Mouse (Mus musculus) MN1 (cell line): Measurements from ENCODE around the gene Ppm1h.

Experiments
- DNase-seq: peaks from one replicate; pipeline ENCODE4 v3.0.0-alpha.2; 2016; ENCODE audit warnings: low spot score

Ppm1h gene

DNA sequence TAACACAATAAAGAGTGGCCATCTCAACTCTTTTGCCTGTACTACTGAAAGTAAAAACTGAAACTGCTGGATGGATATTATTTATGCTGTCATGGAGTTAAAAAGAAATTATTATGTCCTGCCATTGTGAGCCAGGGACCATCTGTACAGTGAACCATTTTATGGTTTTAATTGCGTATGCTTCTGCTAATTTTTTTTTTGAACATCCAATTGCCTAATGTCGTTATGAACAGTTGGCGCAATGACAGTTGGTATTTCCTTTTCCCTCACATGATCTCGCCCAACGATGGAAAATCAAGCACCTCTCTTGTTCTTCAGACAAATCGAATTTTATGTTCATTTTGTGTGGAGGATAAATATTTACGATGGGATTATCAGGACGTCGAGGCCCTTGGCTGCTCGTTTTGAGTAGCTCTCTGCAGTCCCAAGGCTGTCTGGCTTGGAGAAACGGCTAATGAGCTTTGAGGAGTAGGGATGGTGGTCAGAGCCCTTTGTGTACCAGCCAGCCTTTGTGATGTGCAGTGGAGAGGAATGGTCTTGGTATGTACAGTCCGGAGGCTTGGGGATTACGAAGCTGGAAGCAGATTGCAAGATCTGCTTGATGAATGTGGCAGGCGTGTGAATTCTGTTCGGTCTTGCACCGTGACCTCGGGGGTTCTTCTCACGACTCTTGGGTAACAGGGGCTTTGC lies 183.3 kb downstream of the Ppm1h start:
- DNase-seq = no peak

DNA sequence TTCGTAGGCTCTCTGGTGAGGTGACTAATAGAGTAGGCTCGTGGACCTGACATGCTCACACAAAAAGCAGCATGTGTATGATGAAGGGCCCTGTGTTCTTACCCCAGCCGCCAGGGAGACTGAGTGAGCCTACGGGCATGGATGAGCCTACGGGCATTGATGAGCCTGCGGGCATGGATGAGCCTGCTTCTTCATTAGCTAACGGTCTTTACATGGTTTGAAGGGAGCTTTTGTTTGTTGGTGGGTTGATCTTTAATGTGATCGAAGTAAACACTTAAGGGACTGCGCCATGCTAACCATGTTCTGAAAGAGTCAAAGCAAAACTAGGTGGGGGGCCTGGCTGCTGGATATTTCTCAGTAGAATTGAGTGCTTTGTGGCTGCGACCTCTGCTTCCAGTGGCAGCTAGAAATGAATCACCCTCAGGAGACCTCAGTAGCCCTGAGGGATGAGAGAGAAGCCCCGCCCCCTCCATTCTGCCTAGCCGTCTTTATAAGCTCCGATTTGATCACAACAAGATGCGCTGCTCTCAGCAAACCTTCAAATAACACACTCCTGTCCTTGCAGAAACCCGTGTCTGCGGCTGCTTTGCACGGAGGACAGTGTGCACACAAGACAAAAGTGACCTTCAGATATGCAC lies 183.9 kb downstream of the Ppm1h start:
- DNase-seq = no peak

DNA sequence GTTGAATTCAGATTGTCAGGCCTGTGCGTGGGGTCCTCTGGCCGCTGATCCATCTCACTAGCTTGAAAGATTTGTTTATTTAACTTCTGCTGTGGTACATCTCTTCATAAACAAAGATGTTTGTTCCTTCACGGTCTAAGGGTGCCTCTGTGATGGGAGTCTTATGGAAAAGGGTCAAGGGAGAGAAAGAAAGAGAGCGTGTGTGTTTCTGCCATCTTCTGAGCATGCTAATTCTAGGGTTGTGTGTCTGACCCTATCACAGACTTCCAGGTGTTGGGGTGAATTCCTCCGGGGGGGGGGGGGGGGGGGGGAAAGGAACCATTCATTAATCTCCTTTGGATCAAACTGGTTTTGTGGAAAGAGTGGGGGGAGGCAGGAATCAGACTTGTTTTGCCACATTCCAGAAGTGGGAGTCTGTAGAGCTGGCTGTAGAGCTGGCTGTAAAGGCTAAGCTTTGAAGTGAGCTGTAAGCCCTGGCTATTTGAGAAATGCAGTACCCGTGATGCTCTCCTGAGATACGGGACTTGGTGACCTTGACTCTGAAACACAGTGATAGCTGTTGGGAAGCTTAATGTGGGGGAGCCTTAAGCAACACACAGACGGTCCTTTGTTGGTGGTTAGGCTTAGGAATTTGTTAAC lies 191.4 kb downstream of the Ppm1h start:
- DNase-seq = no peak

DNA sequence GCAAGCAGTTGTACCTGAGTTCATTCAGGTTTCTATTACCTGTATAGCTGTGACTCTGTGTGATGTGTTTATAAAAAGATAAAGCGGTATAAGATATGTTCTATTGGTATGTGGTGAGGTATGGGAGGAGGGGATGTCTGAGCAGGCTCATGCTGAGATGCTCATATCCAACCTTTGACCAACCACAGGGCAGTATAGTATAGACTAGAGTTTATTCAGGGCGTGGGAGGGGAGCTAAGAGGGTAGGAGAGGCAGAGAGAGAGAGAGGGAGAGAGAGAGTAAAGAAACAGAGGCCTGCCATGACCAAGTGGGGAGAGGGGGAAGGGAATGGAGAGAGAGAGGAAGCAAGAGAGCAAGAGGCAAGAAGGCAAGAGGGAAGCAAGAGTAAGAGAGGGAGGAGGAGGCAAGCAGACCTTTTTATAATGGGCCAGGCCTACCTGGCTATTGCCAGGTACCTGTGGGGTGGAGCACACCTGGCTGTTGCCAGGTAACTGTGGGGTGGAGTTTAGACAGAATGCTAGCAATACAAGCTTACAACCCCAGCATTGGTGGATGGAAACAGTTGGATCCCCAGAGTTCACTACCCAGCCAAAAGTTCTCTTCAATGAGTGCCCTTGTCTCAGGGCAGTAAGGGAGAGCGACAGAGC lies 192.4 kb downstream of the Ppm1h start:
- no peak for DNase-seq

- DNase-seq = no peak
Observed at GRCm38 (mm10) chr10:122872720-122873119, 194.2 kb downstream of the Ppm1h start.

GRCm38 (mm10) chr10:122876964-122877363 lies 198.4 kb downstream of the Ppm1h start:
- DNase-seq = no peak

DNA sequence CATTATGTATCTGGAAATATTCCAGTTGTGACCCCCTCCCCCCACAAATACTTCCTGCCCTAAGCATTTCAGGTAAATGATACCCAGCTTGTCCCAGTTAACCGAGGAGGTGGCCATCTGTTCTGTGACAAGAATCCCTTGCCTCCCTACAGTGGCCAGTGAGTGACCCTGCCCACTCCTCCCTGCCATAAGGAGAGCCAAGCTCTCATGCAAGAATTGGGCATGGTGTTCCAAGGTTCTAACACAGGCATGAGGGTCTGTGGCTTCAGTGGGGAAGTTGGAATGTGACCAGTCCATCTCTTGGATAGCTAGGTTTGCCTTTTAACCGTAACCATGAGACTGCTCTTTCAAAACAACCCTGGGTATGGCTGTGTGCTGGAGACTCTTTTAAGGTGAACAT lies 198.9 kb downstream of the Ppm1h start:
- DNase-seq = no peak

DNA sequence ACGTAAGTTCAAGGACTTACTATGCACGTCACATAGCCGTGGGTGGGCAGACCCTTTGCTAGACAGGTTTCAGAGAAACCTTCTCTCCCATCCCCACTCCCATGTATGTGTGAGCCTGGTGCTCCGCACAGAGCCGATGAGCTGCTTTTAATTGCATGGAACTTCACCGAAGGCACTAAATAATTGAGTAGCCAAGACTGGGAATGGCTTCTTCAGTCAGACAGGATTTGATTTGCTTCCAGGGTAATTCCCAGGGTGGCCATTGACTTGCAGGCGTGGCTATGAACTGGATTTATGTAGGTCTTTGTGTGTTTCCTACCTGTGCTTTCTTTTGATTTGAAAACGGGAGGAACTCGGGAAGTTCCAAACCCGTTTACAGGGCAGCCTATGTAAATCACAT lies 202.9 kb downstream of the Ppm1h start:
- DNase-seq = no peak

DNA sequence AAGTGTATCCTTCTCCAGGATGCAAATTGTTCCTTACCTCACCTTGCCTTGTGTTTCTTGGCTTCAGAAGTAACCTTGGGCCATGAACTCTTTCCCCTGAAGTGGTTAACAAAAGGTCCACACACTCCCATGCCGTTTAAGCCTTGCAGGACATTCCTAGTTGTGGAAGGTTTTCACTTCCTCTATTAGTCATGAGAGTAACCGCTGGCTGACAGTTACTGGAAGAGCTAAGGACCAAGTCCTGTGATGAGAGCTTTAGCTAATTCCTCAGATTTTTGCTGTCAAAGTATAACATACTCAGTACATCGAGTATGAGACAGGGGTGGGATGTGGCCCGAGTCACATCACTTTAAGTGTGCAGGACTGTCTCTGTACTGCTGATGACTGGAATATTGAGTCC lies 204.1 kb downstream of the Ppm1h start:
- no peak for DNase-seq

GRCm38 (mm10) chr10:122883823-122884743 lies 205.5 kb downstream of the Ppm1h start:
- DNase-seq = peak; percentile 98

DNA sequence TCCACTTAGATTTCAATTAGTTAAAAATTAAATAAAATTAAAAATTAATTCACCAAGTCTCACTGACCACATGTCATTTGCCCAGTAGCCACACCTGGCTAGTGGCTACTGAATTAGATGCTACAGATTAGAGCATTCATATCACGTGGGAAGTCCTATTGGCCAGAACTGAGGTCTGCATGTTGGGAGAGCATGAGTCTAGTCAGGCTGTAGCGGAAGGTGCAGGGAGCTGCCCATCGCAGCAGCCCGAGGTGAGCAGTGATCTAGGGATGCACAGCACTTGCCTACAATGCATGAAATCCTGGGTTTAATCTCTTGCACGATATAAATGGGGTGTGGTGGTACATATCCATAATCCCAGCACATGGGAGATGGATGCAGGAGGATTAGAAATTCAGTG lies 206.7 kb downstream of the Ppm1h start:
- DNase-seq = peak; percentile 85

GRCm38 (mm10) chr10:122886055-122886915 lies 207.7 kb downstream of the Ppm1h start:
- peak; percentile 90 for DNase-seq

GRCm38 (mm10) chr10:122886916-122887527 lies 208.5 kb downstream of the Ppm1h start:
- peak; percentile 80 for DNase-seq

DNA sequence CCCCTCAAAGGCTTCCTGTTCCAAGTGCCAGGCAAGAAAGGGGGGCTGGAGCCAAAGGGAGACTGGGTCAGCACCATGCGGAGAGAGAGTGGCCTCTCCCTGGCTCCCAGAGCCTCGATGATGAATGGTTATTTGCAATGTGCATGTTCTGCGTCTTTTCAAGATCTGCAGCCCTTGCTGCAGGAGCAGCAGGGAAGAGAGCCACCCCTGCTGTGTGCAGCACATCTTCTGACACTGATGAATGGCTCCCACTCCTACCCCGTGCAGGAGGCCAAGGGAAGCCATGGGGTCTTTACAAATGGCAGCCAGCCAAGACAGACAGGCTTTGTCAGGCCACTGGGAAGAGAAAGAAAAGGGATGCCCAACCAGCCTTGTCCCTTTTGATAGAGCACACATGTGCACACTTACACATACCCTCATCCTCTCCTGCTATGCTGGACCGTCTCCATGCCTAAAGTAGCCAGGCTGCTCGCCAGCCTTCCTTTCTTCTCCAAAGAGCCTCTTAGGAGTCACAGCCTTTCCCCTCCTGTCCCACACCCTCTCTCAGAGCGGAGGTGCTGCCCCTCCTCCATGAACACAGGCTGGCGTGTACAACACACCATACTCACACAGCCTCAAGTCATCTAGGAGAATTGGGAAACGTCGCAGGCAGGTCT lies 209.1 kb downstream of the Ppm1h start:
- DNase-seq = peak; percentile 86

GRCm38 (mm10) chr10:122890682-122891350 lies 212.3 kb downstream of the Ppm1h start:
- no peak for DNase-seq

DNA sequence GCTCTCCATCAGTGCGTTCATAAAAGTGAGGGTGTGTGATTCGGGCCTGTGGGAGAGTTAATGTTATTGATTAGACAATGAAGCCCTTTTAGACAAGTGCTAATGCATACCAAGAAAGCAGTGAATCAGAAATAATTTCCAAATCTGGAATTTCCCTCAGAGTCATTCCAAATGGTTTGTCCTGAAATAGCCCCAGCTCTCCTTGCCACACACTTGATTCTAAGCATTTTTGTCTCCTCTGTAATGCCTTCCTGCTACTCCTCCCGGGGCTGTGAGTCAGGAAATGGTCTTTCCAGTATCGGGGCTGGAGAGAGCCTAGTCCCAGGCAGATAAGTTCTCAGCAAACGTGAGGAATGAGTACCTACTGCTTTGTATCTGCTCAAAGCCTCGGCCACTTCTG lies 212.9 kb downstream of the Ppm1h start:
- DNase-seq = no peak

- DNase-seq = peak; percentile 99
Observed at GRCm38 (mm10) chr10:122894555-122895069, 216.1 kb downstream of the Ppm1h start.

GRCm38 (mm10) chr10:122895121-122895770 lies 216.7 kb downstream of the Ppm1h start:
- DNase-seq = peak; percentile 95
